Mouse (Mus musculus) E14TG2a.4 (cell line): ENCODE data around the gene Pgghg.

Experiments
- H3K27me3 ChIP-seq: 2 replicates; pipeline ENCODE4 v1.6.1; 2014; ENCODE audit warnings: low read length, control low read depth; ENCODE audit not compliant: insufficient read depth
- H3K36me3 ChIP-seq: 2 replicates; pipeline ENCODE4 v1.6.1; 2014; ENCODE audit warnings: low read length, control low read depth; ENCODE audit not compliant: insufficient read depth
- H3K4me1 ChIP-seq: replicated peaks from 2 replicates; pipeline ENCODE4 v1.6.1; 2014; ENCODE audit warnings: low read depth, low read length, control low read depth
- H3K4me3 ChIP-seq: replicated peaks from 2 replicates; pipeline ENCODE4 v1.5.1; 2014; ENCODE audit warnings: mild to moderate bottlenecking, low read length
- H3K9me3 ChIP-seq: 2 replicates; pipeline ENCODE4 v1.6.1; 2014; ENCODE audit warnings: low read length, control low read depth
- CTCF ChIP-seq: conservative IDR thresholded peaks from 2 replicates; pipeline ENCODE4 v1.5.1; 2014; ENCODE audit warnings: low read length
- NANOG ChIP-seq: IDR thresholded peaks from 2 replicates; pipeline ENCODE4 v1.6.1; 2014; ENCODE audit warnings: borderline replicate concordance, low read length, mixed read lengths
- POU5F1 ChIP-seq: IDR thresholded peaks from 2 replicates; pipeline ENCODE4 v1.6.1; 2014; ENCODE audit warnings: low read length, borderline replicate concordance

The Pgghg gene

DNA sequence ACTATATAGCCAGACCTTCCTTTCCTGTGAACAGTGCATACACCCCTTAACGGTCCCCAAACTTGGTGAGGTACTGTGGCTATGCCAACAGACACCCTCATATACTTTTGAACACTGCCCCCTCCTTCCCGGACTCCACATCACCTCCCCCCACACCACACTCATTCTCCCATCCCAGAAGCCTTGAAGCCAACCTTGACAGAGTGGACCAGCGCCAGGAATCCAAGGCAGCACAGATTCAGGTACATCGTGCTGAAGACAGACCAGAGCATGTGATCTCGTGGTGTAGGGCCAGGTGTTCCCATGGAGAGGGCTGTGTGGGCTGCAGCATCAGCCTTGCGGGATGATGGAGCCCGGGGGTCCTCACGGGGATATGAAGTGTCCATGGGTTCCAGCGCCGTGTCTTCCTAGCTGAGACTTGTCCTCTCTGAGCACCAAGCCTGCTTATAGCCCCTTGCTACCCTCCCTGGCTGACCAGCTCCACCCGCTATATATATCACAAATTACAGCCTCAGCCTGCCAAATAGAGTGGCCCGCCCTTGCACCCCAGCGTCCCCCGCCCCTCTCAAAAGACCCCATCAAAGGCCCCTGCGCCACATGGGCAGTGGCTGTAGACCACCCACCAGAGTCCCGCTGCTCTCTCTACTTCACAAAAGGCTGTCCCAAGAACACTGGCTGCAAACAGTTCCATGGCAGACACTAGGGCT is 8.8 kb downstream of the Pgghg start, which contains the start of gene Ifitm5:
Gene Ifitm5, minus strand, starts transcription at position 468 of the 707 bp plus-strand sequence.
- Histone ChIP-seq H3K4me1 (peaks cover 89% of the 10 kb centered on the region), H3K27me3 (no peaks in the 10 kb centered on the region), H3K36me3 (peaks cover 97% of the 10 kb centered on the region), H3K9me3 (no peaks in the 10 kb centered on the region), H3K4me3 (peak within 1 kb of the TSS; percentile 93)
- TF ChIP-seq NANOG: no peak
- no peak for TF ChIP-seq POU5F1
- TF ChIP-seq CTCF: no peak

DNA sequence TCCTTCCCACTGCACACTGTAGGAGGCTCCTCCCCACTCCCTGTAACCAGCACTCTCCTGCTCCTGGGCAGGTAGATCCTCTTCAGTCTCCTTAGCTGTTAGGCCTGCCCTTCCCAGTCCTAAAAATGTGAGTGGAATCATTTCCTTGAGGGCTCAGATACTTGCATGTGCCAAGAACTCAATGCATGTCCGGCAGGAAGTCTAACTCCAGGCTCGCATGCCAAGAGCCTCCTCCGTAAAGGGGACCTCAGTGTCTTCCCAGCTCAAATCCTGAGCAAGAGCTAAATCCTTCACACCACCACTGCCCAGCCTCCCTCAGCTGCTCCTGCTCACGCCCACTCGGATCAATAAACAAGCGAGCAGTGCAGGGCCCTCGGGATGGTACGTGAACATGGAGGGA is 9.9 kb downstream of the Pgghg start:
- peak overlapping the region; percentile 93 for H3K4me3 ChIP-seq
- H3K4me1 ChIP-seq: peaks cover 84% of the 10 kb centered on the region
- peaks cover 87% of the 10 kb centered on the region for H3K36me3 ChIP-seq
- no peaks in the 10 kb centered on the region for H3K9me3 ChIP-seq
- no peak for TF ChIP-seq CTCF
- no peak for TF ChIP-seq NANOG
- TF ChIP-seq POU5F1: no peak
- no peaks in the 10 kb centered on the region for H3K27me3 ChIP-seq

DNA sequence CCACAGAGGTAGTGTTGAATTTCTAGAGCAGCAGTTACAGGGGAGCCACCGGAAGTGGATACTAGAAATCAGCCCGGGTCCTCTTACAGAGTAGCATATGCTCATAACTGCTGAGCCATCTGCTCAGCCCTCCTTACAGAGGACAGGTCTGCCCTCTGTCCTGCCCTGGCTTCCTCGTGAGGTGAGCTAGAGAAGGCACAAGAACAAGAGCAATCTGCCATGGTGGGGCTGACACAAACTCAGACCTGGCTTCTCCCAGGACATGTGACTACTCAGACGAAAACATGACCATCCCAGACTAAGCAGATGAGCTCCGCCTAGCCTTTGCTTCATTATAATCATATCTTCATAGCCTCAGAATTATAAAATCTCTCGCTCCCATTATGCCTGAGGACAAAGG is 10.6 kb downstream of the Pgghg start:
- peaks cover 80% of the 10 kb centered on the region for H3K36me3 ChIP-seq
- peaks cover 84% of the 10 kb centered on the region for H3K4me1 ChIP-seq
- H3K27me3 ChIP-seq: no peaks in the 10 kb centered on the region
- no peak for TF ChIP-seq CTCF
- no peak for TF ChIP-seq NANOG
- no peak for TF ChIP-seq POU5F1
- H3K4me3 ChIP-seq: peak overlapping the region; percentile 93
- no peaks in the 10 kb centered on the region for H3K9me3 ChIP-seq

DNA sequence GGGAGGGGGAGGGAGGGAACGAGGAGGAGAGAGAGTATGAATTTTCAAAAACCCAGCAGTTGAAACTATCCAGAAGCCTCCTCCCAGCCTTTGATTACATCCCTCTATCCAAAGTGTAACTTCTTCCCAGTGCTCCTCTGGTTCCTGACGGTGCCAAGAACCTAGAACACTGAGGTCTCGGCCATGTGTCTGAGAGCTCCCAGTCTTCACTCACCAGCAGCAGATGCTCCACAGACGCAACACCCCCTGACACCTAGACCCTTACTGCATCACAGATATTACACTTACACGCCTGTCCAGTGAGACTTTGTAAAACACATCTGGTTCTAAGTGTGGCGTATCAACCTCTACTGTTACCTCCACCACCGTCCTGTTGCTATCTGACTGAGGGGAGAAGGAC is 11.2 kb downstream of the Pgghg start:
- Histone ChIP-seq H3K9me3 (no peaks in the 10 kb centered on the region), H3K36me3 (peaks cover 73% of the 10 kb centered on the region), H3K4me1 (peaks cover 87% of the 10 kb centered on the region), H3K4me3 (peak overlapping the region; percentile 93), H3K27me3 (no peaks in the 10 kb centered on the region)
- TF ChIP-seq NANOG (no peak), POU5F1 (no peak), CTCF (no peak)

DNA sequence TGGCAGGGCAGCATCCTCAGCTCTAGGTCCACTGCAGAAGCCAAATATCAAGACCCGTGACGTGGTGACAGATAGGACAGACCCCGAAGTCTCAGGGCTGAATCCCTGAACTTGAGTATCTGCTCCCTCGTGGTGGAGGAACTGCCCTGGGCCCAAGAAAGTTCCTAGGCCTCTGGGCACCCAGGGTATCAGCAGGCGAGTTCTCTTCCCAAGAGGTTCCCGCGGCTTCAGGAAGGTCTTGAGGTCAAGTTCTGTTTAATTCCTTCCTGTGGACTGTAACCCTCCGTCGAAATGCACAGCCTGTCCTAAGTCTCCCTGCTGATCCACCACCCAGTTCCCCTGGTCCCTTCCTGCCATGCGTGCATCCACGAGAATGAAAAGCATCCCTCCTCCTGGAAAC is 11.9 kb downstream of the Pgghg start:
- Histone ChIP-seq H3K4me1 (peaks cover 86% of the 10 kb centered on the region), H3K36me3 (peaks cover 66% of the 10 kb centered on the region), H3K9me3 (no peaks in the 10 kb centered on the region), H3K27me3 (no peaks in the 10 kb centered on the region), H3K4me3 (peak overlapping the region; percentile 93)
- TF ChIP-seq POU5F1 (no peak), NANOG (no peak), CTCF (no peak)

DNA sequence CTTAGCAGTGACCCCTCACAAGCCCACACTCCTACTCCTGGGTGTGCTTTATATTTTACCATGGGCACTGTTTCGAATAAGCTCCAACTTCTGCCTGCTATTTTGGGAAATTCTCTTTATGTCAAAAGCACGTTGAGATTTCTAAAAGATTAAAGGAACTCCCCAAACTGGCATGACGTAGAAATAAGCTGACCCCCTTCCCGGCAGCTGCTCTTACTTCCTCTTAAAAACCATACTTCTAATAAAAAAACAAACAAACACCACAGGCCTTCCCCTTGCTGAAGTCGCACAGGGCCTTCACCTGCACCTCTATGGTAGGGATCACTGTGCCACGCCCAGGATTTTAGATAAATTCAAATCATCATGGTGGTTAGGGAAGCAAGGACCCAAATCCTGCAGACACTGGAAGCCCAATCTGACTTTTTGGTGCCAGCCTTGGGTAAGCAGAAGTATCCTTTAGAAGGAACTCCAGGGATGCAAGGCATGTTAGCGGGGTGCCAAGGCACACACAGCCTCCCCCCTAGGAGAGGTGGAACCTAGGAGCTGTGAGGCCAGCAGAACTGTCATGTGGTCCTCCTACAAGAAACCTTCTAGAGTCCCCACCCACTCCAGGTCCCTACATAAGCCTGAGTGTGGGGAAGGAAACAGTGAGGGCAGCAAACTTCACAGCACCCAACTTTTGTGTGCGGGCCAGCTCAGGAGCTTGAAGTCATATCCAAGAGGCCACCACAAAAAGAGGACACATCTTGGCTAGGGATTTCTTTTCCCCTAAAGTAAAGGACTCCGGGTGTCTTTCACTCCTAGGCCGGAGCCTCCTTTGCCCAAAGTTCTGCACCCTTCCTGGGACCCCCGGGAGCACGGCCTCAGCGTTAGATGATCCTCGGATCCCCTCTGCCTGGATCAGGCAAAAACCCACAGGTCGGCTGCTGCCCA is 12.9 kb downstream of the Pgghg start:
- TF ChIP-seq POU5F1 (no peak), CTCF (no peak), NANOG (no peak)
- peaks cover 86% of the 10 kb centered on the region for H3K4me1 ChIP-seq
- no peaks in the 10 kb centered on the region for H3K27me3 ChIP-seq
- peak overlapping the region; percentile 93 for H3K4me3 ChIP-seq
- H3K36me3 ChIP-seq: peaks cover 57% of the 10 kb centered on the region
- H3K9me3 ChIP-seq: no peaks in the 10 kb centered on the region

DNA sequence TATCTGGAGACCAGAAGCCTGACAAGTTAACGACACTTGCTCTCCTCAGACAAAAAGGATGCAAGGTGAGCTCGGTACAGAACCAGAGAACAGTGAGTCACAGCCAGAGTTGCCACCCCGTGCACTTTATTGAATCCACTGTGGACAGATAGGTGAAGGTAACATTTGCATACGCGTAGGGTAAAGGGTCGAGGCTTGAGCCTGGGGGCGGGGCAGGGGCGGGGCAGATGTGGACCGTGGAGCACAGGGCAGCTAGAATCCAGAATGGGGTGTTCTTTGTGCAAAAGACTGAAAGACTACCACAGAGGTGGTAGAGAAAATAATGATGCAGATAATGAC is 13.5 kb downstream of the Pgghg start:
- H3K36me3 ChIP-seq: peaks cover 50% of the 10 kb centered on the region

DNA sequence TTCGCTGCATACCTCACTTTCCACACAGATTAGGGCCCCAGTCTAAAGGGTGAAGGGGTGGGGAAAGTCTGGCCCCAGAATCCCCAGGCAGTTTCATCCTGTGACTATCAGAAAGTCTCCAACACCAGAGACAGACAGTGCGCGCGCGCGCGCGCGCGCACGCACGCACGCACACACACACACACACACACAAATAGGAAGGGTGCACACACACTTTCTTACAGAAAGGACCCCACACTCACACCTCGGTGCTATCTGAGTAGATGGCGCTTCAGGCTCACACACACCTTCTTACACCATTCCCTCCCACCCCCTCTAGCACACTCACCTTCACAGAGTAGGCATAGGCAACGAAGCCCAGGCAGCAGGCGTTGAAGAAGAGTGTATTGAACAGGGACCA is 14.2 kb downstream of the Pgghg start:
- peak overlapping the region; percentile 93 for H3K4me3 ChIP-seq
- H3K9me3 ChIP-seq: no peaks in the 10 kb centered on the region
- TF ChIP-seq CTCF (no peak), NANOG (no peak), POU5F1 (no peak)
- H3K27me3 ChIP-seq: no peaks in the 10 kb centered on the region
- peaks cover 81% of the 10 kb centered on the region for H3K4me1 ChIP-seq
- peaks cover 44% of the 10 kb centered on the region for H3K36me3 ChIP-seq

More for the DNA sequence above, 13.5 kb downstream of the Pgghg start:
- H3K27me3 ChIP-seq: no peaks in the 10 kb centered on the region
- no peaks in the 10 kb centered on the region for H3K9me3 ChIP-seq
- peak overlapping the region; percentile 93 for H3K4me3 ChIP-seq
- TF ChIP-seq POU5F1 (no peak), NANOG (no peak), CTCF (no peak)
- H3K4me1 ChIP-seq: peaks cover 82% of the 10 kb centered on the region
